Mouse (Mus musculus) limb, embryonic 15.5 days (tissue): Measurements from ENCODE around the gene Nfasc. TPM values are rescaled to one million over a fixed set of nuclear protein-coding genes. Genes with fewer than 3 reads are reported as not detected.

Source experiments
- ATAC-seq: fragments of 200-750 bp; cut with Nextera tagmentation; 2 replicates; pipeline ENCODE4 v1.8.0; 2017; ENCODE audit warnings: low read depth, moderate TSS enrichment; ENCODE audit not compliant: insufficient number of reproducible peaks, low FRiP score, low TSS enrichment
- H3K27ac ChIP-seq: fragments of 300-500 bp; sonication (generic); 2 replicates; pipeline ENCODE4 v1.5.1; 2015; ENCODE audit warnings: moderate library complexity, mild to moderate bottlenecking, inconsistent platforms
- H3K27me3 ChIP-seq: fragments of 300-500 bp; sonication (generic); 2 replicates; pipeline ENCODE4 v1.6.1; 2015; ENCODE audit warnings: inconsistent platforms
- H3K36me3 ChIP-seq: fragments of 300-500 bp; sonication (generic); 2 replicates; pipeline ENCODE4 v1.6.1; 2015; ENCODE audit warnings: inconsistent platforms
- H3K4me1 ChIP-seq: fragments of 300-500 bp; sonication (generic); 2 replicates; pipeline ENCODE4 v1.6.1; 2015; ENCODE audit warnings: inconsistent platforms
- H3K4me2 ChIP-seq: fragments of 300-500 bp; sonication (generic); 2 replicates; pipeline ENCODE4 v1.6.1; 2015; ENCODE audit warnings: mild to moderate bottlenecking, inconsistent platforms
- H3K4me3 ChIP-seq: fragments of 300-500 bp; sonication (generic); 2 replicates; pipeline ENCODE4 v1.5.1; 2015; ENCODE audit warnings: mild to moderate bottlenecking, inconsistent platforms
- H3K9ac ChIP-seq: fragments of 300-500 bp; sonication (generic); 2 replicates; pipeline ENCODE4 v1.6.1; 2015; ENCODE audit warnings: inconsistent platforms
- H3K9me3 ChIP-seq: fragments of 300-500 bp; sonication (generic); 2 replicates; pipeline ENCODE4 v1.6.1; 2016; ENCODE audit warnings: inconsistent platforms
- WGBS: fragments of 180-500 bp; shearing (Covaris S2); methylation state at CpG from one replicate; pipeline ENCODE4 v1.1.7; 2015; 5-methylcytosine and 5-hydroxymethylcytosine counted together
- polyA plus RNA-seq: library from polyadenylated mRNA; unstranded; fragments of >200 nt; fragmentation: Nextera tagmentation; extraction: Ambion mirVana; gene quantifications from 2 replicates; pipeline ENCODE4 v1.2.1, GENCODE M21; 2015

Gene Nfasc
- polyA plus RNA-seq, 1 experiment from 2014 or later = 0.68 TPM

DNA sequence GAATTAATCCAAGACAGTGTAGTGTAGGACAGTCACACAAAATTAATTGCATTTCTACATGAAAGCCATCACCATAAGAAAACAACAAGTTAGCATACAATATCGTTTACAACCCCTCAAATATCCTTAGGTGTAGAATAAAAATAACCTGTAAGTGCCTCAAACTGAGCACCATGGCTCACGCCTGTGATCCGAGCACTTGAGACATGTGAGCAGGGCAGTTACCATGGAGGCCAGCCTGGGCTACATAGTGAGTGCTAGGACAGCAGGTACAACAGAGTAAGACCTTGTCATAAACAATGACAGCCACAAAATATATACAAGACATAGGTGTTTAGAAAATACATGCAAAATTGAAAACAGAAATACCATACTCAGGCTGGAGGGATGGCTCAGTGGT is 68.9 kb downstream of the Nfasc start:
- Histone ChIP-seq H3K27me3 (no peaks in the 10 kb centered on the region), H3K9ac (no peak overlapping the region), H3K36me3 (no peaks in the 10 kb centered on the region), H3K9me3 (no peaks in the 10 kb centered on the region), H3K4me1 (no peaks in the 10 kb centered on the region), H3K27ac (no peak overlapping the region), H3K4me3 (no peak overlapping the region), H3K4me2 (no peak overlapping the region)
- WGBS = 82% methylated on average over 3 of the region's 3 CpGs
- no peak for ATAC-seq

DNA sequence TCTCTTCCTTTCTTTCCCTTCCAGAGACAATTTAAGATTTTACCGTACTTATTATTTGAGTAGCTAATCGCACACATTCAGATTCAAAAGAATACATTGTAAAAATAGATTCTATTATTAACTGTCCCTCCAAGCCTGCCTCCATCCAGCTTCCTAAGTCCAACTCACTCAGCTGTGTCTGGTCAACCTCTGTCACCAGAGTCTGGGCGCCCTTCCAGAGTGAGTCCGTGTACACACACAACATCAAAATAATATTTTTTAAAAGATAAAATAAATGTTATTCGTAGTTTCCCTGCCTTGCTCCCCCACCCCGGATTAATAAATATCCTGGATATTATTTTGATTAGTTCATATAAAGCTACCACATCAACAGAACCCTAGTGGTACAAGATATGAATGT is 72.4 kb downstream of the Nfasc start:
- Histone ChIP-seq H3K27me3 (no peaks in the 10 kb centered on the region), H3K4me3 (no peak overlapping the region), H3K9me3 (no peaks in the 10 kb centered on the region), H3K4me1 (no peaks in the 10 kb centered on the region), H3K4me2 (no peak overlapping the region), H3K9ac (no peak overlapping the region), H3K27ac (no peak overlapping the region), H3K36me3 (no peaks in the 10 kb centered on the region)
- 86% methylated on average over 6 of the region's 6 CpGs for WGBS
- ATAC-seq = no peak

DNA sequence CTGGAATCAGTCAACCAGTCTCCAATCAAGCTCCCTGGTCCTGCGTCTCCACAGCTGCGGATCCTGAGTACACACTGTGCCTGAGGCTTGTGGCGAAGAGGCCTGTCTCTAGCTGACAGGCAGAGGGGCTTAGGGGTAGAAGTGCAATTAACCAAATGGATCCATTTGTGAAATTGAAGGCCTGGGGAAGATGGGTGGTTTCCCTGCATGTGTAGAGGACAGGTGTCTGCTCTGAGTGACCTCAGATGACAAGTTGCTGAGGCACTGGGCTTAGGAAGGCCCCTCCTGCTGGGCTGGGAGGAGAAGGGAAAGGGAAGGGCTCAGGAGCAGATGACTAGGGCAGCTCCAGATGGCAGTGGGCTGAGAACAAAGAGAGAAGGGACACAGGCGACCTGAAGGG is 81.2 kb downstream of the Nfasc start:
- H3K36me3 ChIP-seq = no peaks in the 10 kb centered on the region
- no peak overlapping the region for H3K9ac ChIP-seq
- H3K27ac ChIP-seq = no peak overlapping the region
- H3K27me3 ChIP-seq = no peaks in the 10 kb centered on the region
- no peak for ATAC-seq
- no peak overlapping the region for H3K4me2 ChIP-seq
- 19% methylated on average over 4 of the region's 4 CpGs for WGBS
- H3K4me1 ChIP-seq = no peaks in the 10 kb centered on the region
- no peak overlapping the region for H3K4me3 ChIP-seq
- H3K9me3 ChIP-seq = no peaks in the 10 kb centered on the region

DNA sequence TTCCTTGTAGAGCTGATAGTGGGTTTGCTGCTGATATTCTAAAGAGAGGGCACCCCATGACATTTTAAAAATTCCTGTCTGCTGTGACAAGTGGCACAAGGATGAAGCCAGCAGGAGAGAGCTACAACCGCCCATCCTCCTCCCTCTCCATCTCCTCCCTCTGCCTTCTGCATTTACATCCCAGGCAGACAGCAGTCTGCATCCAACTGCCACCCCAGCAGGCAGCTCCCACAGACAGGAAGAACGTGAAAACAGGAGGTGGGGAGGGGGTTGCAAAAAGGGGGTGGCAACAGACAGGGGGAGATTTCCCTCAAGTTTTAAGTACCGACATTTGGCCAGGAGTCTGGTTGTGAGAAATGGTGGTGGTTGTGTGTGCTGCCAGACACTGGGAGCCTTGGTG is 82.0 kb downstream of the Nfasc start:
- Histone ChIP-seq H3K36me3 (no peaks in the 10 kb centered on the region), H3K4me3 (no peak overlapping the region), H3K4me2 (no peak overlapping the region), H3K4me1 (no peaks in the 10 kb centered on the region), H3K27me3 (no peaks in the 10 kb centered on the region; the same call in 1 of the 2 replicates), H3K9me3 (no peaks in the 10 kb centered on the region), H3K9ac (no peak overlapping the region), H3K27ac (no peak overlapping the region)
- no peak for ATAC-seq
- 5% methylated on average over 3 of the region's 3 CpGs for WGBS

DNA sequence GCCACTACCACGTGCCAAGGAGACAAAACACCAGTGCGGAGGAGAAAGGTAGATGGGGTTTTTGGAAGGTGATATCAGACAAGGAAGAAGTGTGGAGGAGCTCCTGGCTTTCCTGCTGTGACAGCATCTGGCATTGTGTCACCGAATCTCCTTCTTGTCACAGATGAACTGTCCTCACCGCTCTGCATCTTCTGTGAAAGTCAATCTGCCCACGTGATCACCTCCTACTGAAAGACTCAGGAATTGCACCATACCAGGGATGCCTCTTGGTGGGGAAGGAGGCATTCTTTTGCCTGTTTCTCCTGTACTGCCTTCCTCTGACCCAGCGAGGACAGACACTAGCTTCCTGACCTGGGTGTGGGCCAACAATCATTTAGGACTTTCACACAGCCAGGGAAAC is 86.0 kb downstream of the Nfasc start:
- Histone ChIP-seq H3K36me3 (no peaks in the 10 kb centered on the region), H3K27ac (no peak overlapping the region), H3K9ac (no peak overlapping the region), H3K27me3 (no peaks in the 10 kb centered on the region; the same call in 1 of the 2 replicates), H3K4me2 (no peak overlapping the region), H3K9me3 (no peaks in the 10 kb centered on the region), H3K4me3 (no peak overlapping the region), H3K4me1 (no peaks in the 10 kb centered on the region)
- 74% methylated on average over 6 of the region's 6 CpGs for WGBS
- ATAC-seq = no peak

DNA sequence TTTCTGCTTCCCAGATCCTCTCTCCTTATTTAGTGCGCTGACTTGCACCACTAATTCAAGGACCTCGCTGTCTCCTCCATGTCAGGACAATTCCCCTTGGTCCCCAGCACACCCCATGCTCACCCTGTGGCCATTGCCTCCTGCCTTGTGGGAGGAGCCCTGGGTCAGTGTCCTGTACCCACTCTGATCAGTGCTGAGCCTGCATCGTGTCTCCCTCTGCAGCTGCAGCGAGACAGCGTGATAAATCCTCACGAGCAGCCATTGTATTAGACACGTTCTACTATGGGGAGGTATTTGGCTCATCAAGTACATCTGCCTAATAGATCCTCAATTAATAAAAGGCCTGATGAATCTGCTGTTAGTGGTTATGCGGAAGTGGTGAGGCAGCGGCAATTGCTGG is 86.8 kb downstream of the Nfasc start:
- no peak for ATAC-seq
- Histone ChIP-seq H3K9ac (no peak overlapping the region), H3K27me3 (no peaks in the 10 kb centered on the region; the same call in 1 of the 2 replicates), H3K9me3 (no peaks in the 10 kb centered on the region), H3K4me3 (no peak overlapping the region), H3K27ac (no peak overlapping the region), H3K36me3 (no peaks in the 10 kb centered on the region), H3K4me1 (no peaks in the 10 kb centered on the region), H3K4me2 (no peak overlapping the region)
- 69% methylated on average over 9 of the region's 9 CpGs for WGBS

DNA sequence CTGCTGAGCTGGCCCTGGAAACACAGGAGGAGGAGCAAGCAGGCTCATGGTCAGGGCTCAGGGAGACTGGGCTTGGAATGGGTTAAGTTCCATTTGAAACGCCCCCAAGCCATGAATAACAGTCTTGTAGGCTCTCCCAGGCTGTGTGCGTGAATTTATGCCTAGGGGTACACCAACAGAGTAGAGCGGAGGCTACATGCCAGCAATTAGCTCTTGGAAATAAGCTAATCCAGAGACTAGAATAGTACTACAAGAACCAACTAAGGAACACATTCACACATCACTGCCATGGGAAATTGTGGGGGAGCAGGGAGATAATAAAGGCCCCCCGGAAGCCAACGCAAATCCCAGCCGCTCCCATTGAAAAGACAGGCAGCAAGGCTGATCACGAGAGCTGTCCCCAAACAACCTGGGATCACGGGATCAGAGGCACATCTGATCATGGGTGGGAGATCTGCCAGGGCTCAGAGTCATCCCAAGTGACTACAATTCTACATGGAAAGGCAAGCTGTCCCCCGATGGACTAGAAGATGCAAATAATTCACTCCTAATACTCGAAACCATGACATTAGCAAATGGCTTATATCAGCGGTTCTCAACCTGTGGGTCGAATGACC is 87.6 kb downstream of the Nfasc start:
- Histone ChIP-seq H3K36me3 (no peaks in the 10 kb centered on the region), H3K4me1 (no peaks in the 10 kb centered on the region), H3K4me2 (no peak overlapping the region), H3K4me3 (no peak overlapping the region), H3K9ac (no peak overlapping the region), H3K9me3 (no peaks in the 10 kb centered on the region), H3K27me3 (no peaks in the 10 kb centered on the region; the same call in 1 of the 2 replicates), H3K27ac (no peak overlapping the region)
- WGBS = 68% methylated on average over 12 of the region's 12 CpGs
- ATAC-seq = no peak

DNA sequence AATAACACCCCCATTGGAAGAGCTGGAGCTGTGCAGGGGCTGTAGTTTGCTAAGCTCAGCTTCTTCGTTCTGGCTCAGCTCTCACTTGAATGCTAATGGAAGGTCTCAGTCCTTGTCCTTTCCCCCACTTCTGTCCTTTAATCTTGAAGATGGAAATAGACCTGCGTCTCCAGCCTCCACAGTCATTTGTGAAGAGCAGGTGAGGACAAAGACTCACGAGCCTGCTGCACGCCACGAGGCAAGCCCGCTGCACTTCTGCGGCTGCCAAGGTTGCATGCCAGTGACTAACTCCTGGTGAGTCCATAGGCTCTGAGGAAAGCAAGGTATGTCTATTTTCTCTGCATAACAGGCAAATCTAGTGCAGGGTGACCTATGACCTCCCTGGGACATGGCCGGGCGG is 88.4 kb downstream of the Nfasc start:
- Histone ChIP-seq H3K4me1 (no peaks in the 10 kb centered on the region), H3K9ac (no peak overlapping the region), H3K9me3 (no peaks in the 10 kb centered on the region), H3K4me2 (no peak overlapping the region), H3K36me3 (no peaks in the 10 kb centered on the region), H3K4me3 (no peak overlapping the region), H3K27me3 (no peaks in the 10 kb centered on the region; the same call in 1 of the 2 replicates), H3K27ac (no peak overlapping the region)
- no peak for ATAC-seq
- WGBS = 77% methylated on average over 9 of the region's 9 CpGs

DNA sequence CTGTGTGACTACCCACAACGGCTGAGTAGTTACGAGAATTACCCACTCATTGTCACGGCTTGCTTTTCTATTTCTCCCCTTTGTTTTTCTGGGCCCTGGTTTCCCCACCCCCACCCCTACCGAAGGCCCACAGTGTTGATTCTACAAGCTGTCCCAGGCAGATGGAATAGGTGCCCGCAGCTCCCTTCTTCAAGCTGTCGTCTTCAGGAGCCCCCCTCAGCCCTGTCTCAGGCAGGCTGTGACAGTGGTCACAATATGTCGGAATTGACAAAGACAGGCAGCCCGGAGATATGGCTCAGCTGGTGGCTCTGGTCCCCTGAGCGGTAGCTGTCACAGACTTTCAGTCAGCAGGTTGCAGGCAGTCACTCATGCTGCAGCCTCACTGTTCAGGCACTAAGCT is 90.9 kb downstream of the Nfasc start:
- Histone ChIP-seq H3K9me3 (no peaks in the 10 kb centered on the region), H3K27me3 (no peaks in the 10 kb centered on the region; the same call in 1 of the 2 replicates), H3K36me3 (no peaks in the 10 kb centered on the region), H3K4me2 (no peak overlapping the region), H3K4me1 (peaks cover 5% of the 10 kb centered on the region; the same call in 1 of the 2 replicates), H3K4me3 (no peak overlapping the region), H3K9ac (no peak overlapping the region), H3K27ac (no peak overlapping the region)
- no peak for ATAC-seq
- WGBS = 84% methylated on average over 9 of the region's 9 CpGs

DNA sequence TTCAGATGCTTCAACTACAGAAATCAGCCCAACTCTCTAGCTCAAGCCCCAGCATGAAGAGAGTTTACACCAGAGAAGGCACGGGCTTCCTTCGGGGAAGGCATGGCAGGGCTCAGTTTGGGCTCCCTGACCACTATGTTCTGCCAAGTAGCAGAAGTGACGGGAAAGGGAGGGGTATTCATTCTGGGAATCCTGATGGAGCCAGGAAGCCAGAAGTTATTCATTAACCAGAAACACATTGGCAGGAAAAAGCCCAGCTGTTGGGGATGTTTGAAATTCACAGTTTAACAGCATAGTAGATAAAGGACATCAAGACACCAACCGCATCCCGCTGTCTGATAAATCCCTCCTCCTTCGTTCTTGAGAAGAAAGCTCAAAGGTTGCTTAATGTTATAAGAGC is 93.6 kb downstream of the Nfasc start:
- Histone ChIP-seq H3K27ac (no peak overlapping the region), H3K4me1 (peaks cover 5% of the 10 kb centered on the region; the same call in 1 of the 2 replicates), H3K4me3 (no peak overlapping the region), H3K36me3 (no peaks in the 10 kb centered on the region), H3K9me3 (no peaks in the 10 kb centered on the region), H3K4me2 (no peak overlapping the region), H3K9ac (no peak overlapping the region), H3K27me3 (no peaks in the 10 kb centered on the region)
- WGBS = 47% methylated on average over 6 of the region's 6 CpGs
- ATAC-seq = no peak

DNA sequence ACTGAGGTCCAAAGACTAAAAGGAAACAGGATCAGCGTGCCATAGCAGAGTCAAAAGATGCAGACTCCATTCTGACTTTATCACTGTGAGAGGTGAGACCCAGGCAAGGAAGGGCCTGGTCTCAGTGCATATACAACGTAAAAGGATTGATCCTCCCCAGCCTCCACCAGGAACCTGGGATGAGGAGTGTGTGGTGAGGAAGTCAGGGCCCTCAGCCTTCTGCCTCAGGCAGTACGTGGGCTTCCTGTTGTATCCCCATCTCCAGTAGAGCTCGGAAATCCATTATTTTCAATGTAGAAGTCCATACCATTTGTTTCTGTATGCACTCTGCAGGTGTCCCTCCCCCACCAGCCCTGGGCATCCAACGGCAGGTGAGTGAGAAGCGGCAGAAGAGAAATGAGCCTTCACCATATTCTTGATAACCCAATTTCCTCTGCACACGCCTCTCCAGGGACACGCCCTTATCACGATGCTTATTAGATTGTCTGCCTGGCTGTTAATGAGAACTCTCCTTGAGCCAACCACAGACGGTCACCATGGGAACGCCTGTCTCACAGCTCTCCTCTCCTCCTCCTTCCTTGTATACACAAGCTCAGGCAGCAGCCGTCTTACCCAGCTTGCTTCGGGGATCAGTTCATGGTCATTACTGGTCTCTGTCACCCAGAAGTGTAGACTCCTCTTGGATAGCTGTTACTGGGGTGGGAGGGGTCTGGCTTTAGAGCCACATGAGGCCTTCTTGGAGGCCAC is 100.4 kb downstream of the Nfasc start:
- Histone ChIP-seq H3K27me3 (no peaks in the 10 kb centered on the region; the same call in 1 of the 2 replicates), H3K27ac (no peak overlapping the region), H3K9me3 (no peaks in the 10 kb centered on the region), H3K4me3 (no peak overlapping the region), H3K4me1 (no peaks in the 10 kb centered on the region), H3K4me2 (no peak overlapping the region), H3K9ac (no peak overlapping the region), H3K36me3 (no peaks in the 10 kb centered on the region)
- no peak for ATAC-seq
- WGBS = 74% methylated on average over 13 of the region's 13 CpGs

DNA sequence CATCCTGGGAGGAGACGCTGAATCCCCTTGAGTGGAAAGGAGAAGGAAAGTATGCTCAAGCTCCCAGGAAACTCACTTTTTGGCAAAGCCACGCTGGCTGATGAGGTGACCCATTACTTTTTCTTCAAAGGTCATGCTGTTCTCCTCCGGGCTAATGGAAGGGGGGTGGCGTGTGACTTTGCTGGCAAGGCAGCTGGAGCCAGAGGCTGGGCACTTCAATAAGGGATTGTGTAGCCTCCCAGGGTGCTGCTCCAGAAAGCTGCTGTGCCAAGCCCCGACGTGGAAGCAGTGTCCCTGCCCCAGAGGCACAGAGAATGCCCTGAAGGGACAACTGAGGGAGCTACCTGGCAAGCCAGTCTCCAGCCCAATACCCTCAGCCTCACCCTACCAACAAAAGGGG is 101.3 kb downstream of the Nfasc start:
- Histone ChIP-seq H3K4me3 (no peak overlapping the region), H3K9me3 (no peaks in the 10 kb centered on the region), H3K27ac (no peak overlapping the region), H3K36me3 (no peaks in the 10 kb centered on the region), H3K27me3 (no peaks in the 10 kb centered on the region; the same call in 1 of the 2 replicates), H3K4me2 (no peak overlapping the region), H3K9ac (no peak overlapping the region), H3K4me1 (no peaks in the 10 kb centered on the region)
- 63% methylated on average over 6 of the region's 6 CpGs for WGBS
- ATAC-seq = no peak
